Mouse (Mus musculus) gastrocnemius, postnatal 36 days (tissue): Measurements from ENCODE around the gene Hagh. TPM values are rescaled to one million over a fixed set of nuclear protein-coding genes. Genes with fewer than 3 reads are reported as not detected.

Experiments used
- DNase-seq, 2 experiments: peaks; one replicate each; pipeline ENCODE4 v3.0.0; 2022
- intact Hi-C: fragments of 180-260 bp; cut with DNase I; formaldehyde crosslinking; loops from one replicate; pipeline ENCODE4 v1.15.1; 2025
- total RNA-seq, 2 experiments: library from RNA; stranded (reverse); gene quantifications; 2 replicates each; pipeline ENCODE4 v1.2.3; 2021

Hagh gene
- total RNA-seq, 2 experiments from 2014 or later = 66.0 to 77.0 TPM

DNA sequence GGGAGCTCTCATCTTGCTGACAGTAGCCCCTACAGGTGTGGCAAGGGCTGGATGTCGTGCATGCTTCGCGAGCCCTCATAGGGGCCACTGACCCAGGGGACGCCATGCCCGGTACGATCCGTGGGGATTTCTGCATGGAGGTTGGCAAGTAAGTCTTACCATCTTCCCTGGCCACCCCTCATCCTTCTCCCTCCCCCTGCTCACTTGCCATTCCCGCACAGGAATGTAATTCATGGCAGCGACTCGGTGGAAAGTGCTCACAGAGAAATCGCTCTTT lies 57.0 kb downstream of the Hagh start:
- intact Hi-C loops = loop anchor here (10.0 kb wide), 1 partner anchor 928 kb away; the partner anchor contains the start of genes Jmjd8 and Wdr24
- no peak for DNase-seq

DNA sequence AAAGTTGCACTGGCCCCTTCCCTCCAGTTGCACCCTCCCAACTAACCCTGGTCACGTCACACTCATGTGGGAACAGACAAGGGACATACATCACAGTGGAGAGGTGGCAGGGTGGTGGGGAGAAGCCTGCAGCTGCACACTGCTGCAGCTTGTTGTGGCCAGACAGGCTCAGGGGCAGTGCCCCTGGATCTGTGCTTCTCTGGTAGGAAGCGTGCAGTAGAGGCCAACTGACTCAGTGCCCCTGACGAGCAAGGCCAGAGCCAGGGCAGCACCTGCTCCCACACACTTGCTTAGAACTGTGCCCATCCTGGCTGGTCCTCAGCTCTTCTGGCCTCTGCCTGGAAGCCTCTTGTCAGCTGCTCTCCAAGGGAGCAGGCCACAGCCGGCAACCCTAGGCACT lies 57.7 kb downstream of the Hagh start:
- no peak for DNase-seq
- intact Hi-C loops = loop anchor here (10.0 kb wide), 1 partner anchor 927 kb away; the partner anchor contains the start of genes Jmjd8 and Wdr24

DNA sequence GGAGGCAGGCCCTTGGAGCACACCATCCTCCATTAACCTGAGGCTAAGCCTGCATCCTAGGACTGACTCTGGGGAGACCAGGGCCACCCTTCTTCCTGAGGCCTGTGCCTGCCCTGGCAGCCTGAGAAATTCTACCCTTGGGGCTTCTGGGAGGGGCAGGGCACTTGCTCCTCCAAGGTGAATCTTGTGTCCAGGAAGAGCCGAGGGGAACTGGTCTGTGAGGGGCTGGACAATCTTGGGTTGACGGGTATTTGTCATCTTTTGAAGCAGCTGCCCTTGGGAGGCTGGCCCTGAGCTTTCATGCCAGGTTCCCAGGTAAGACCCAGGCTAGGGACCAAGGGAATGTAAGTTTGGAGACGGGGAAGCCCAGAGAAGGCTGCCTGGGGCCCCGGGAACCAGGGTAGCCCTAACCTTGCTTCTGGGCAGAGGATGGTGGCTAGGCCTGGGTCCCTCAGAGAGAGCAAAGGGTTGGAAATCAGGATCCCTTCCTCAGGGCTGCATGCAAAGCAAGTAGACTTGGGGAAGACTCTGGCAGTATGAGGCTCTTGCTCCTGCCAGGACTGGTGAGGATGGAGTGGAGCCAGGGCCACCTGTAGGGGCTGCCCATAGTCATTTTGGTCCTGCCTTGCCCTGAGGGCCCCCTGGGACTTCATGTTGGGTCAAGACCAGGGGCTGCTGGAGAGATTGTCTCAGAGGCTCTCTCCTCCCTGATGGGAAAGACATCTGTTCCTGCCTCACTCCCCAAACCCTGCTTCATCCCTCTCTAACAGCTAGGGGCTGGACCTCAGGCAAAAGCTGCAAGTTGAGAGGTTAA lies 58.3 kb downstream of the Hagh start:
- no peak for DNase-seq
- intact Hi-C loops = loop anchor here (10.0 kb wide), 1 partner anchor 927 kb away; the partner anchor contains the start of genes Jmjd8 and Wdr24

DNA sequence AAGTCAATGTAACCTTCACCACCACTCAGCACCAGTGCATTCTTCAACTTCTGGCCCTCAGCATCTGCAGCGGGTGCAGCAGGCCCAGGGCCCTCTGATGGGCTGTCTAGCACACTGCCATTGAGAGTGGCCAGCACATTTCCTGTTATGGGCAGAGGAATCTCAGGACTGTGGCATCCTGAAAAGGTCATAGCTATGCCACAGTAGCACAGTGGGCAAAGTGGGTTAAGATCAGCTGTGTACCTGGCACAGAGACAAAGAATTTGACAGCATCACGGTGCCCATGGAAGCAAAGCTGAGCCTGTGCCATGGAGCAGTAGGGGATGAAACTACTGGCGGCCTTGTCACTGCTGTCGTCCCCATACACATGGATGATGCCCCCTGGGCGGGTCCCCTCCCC lies 59.2 kb downstream of the Hagh start:
- intact Hi-C loops = loop anchor here (10.0 kb wide), 1 partner anchor 926 kb away; the partner anchor contains the start of genes Jmjd8 and Wdr24
- no peak for DNase-seq

DNA sequence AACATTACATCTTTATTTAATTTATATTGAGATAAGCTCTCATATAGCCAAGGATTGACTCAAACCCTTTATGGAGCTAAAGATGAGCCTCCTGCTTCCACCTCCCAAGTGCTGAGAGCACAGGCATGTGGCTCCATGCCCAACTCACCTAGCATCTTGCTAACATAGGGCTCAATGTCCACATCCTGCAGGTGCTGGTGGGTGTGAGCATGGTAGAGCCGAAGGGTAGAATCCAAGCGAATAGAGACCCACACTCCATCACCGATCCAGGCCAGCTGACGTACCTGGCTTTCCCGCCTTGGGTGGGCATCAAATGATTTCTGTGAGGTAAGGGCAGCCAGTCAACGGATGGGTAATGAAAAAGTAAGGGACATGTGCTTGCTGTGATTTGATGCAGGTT lies 60.1 kb downstream of the Hagh start:
- no peak for DNase-seq

DNA sequence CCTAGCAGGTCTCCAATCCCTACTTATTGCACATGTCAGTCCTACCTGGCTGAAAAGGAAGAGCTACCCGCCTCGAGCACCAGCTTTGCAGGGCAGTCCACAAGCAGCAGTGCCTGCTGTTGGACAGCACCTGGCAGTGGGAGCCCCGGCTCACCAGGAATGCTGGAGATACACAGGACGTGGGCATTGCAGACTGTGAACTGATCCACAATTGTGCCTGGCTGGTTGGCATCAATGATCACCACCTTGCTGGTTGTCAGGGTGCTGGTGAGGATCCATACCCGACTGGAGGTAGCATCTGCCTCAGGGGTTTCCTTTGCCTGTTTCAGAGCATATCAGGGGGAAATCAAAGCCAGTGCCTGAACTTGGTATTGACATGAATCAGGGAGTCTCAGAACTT lies 62.2 kb downstream of the Hagh start:
- intact Hi-C loops = loop anchor here (5.0 kb wide), 1 partner anchor 160 kb away; no protein-coding TSS in a partner anchor
- DNase-seq = no peak

More for the DNA sequence above, 60.1 kb downstream of the Hagh start:
- intact Hi-C loops = loop anchor here (5.0 kb wide), 1 partner anchor 158 kb away; no protein-coding TSS in a partner anchor

DNA sequence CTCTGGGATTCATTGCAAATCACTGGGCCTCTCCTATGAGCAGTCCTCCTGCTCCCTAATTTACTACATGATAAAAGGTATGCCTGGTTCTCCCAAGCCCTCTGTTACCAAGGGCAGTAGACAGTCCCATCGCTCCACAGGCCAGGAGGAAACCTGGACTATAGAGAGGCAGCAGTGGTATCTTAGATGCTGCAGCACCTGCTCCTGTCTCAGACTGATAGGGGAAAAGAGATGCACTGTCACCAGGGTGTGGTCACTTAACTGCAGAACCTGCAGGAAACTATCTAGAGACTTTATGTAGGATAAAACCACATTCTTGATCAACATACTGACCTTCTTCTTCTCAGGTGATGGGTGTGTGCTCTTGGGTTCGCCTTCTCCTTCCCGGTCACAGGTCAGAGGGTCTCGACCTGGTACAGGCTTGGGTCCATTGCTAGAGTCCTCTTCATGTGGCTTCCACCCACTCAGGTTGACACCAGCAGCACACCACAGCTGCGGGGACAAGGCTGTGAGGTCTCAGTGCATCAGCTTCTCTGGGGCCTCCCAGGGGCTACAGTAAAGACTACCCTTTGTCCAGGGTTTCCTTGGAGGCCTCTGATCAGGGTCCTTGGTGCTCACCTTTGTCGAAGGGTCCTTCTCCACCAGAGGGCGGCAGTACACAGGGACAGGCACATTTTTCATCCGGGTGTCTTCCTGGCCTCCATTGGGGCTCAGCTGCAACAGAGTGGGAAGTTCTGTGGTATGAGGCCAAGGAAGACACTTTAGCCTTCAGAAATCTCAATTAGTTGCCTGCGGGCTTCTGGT lies 62.9 kb downstream of the Hagh start:
- DNase-seq = no peak
- intact Hi-C loops = loop anchor here (5.0 kb wide), 1 partner anchor 161 kb away; no protein-coding TSS in a partner anchor

DNA sequence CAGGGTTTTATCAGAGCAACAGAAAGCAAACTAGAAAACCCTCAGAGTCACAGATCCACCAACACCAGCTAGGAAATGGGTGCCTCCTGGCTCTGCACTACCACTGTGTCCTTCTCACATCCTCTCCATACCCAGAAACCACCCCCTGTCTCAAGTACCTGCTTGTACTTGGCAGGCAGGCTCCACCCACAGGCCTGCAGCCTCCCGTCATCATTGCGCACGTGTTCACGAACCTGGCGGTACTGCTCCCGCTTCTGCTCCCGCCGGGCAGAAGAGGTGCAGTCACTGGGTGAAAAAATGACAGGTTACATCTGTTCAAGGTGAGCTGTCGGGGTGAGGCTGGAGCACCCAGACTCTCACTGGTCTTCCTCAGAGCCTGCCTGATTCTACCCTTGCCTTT lies 63.8 kb downstream of the Hagh start:
- no peak for DNase-seq
- intact Hi-C loops = loop anchor here (5.0 kb wide), 1 partner anchor 161 kb away; no protein-coding TSS in a partner anchor

DNA sequence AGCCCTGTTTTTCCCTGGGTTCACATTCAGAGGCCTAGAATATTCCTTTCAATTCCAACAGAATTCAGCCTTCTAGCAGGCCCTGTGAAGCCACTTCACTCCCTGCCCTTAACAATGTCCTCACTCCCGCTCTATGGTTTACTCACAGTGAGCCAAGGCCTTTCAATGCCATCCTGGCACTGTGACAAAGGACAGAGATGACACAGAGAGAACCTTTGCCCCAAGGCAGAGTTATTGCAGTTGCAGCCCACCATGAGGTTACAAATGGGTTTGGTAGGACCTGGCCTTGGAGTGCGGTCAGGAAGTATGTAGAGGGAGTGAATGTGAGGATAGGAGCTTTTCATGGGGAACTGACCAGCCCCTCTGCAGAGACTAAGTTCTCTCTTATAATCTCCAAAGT lies 67.6 kb downstream of the Hagh start:
- intact Hi-C loops = no loop called here
- DNase-seq = no peak

DNA sequence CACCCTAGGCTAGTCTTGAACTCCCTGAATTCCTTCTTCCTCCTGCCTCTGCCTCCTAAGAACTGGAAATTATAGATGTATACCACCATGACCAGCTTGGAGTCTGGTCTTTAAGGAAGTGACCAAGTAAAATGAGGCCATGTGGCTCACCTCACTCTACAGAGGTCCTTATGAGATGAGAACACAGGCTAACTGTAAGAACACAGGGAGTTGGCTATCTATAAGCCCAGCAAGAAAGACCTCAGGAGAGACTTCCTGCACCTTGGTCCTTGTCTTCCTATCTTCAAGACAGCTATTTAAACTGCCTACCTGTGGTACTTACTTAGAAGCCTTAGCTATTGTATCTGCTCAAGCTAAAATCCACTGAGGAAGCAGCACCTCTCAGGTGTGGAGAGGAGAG lies 74.0 kb downstream of the Hagh start:
- no peak for DNase-seq

More for the DNA sequence above, 74.0 kb downstream of the Hagh start:
- intact Hi-C loops = no loop called here

Other genes starting within 250 kb of the Hagh start
- 10 to 100 TPM; 74.9 to 76.8 TPM for gene Tsc2, start 207.5 kb upstream of the Hagh start, total RNA-seq
- gene Nthl1, start 207.5 kb upstream of the Hagh start, total RNA-seq = 1 to 10 TPM; 2.3 TPM
- gene Slc9a3r2, start 189.8 kb upstream of the Hagh start, total RNA-seq = 10 to 100 TPM; 27.1 to 36.9 TPM
- not detected for gene Npw, start 181.7 kb upstream of the Hagh start, total RNA-seq
- 10 to 100 TPM; 18.0 to 18.5 TPM for gene Zfp598, start 170.5 kb upstream of the Hagh start, total RNA-seq
- not detected for gene Syngr3, start 150.2 kb upstream of the Hagh start, total RNA-seq
- gene Gfer, start 144.0 kb upstream of the Hagh start, total RNA-seq = 10 to 100 TPM; 30.3 to 33.3 TPM
- gene Noxo1, start 143.9 kb upstream of the Hagh start, total RNA-seq = 1 to 10 TPM in 1 of 2 experiments, under 1 TPM in 1; 0.47 to 1.4 TPM
- 10 to 100 TPM; 15.1 to 16.1 TPM for gene Tbl3, start 132.5 kb upstream of the Hagh start, total RNA-seq
- not detected for gene Rnf151, start 122.1 kb upstream of the Hagh start, total RNA-seq
- gene Rps2, start 122.0 kb upstream of the Hagh start, total RNA-seq = 100 to 1,000 TPM; 500 to 582 TPM
- 100 to 1,000 TPM; 420 to 464 TPM for gene Ndufb10, start 115.7 kb upstream of the Hagh start, total RNA-seq
- gene Rpl3l, start 112.3 kb upstream of the Hagh start, total RNA-seq = 100 to 1,000 TPM; 743 to 791 TPM
- 100 to 1,000 TPM; 192 to 205 TPM for gene Msrb1, start 103.5 kb upstream of the Hagh start, total RNA-seq
- not detected for gene Hs3st6, start 87.2 kb upstream of the Hagh start, total RNA-seq
- gene Meiob, start 35.9 kb upstream of the Hagh start, total RNA-seq = not detected
- 10 to 100 TPM; 40.3 to 42.1 TPM for gene Fahd1, start 10.2 kb downstream of the Hagh start, total RNA-seq
- gene Igfals, start 25.9 kb downstream of the Hagh start, total RNA-seq = 1 to 10 TPM; 3.3 to 3.8 TPM
- gene Nubp2, start 46.2 kb downstream of the Hagh start, total RNA-seq = 10 to 100 TPM; 10.0 TPM
- 10 to 100 TPM; 25.4 to 31.0 TPM for gene Spsb3, start 46.5 kb downstream of the Hagh start, total RNA-seq
- gene Eme2, start 54.9 kb downstream of the Hagh start, total RNA-seq = 10 to 100 TPM in 1 of 2 experiments, 1 to 10 TPM in 1; 9.3 to 10.2 TPM
- 10 to 100 TPM; 84.6 to 90.2 TPM for gene Mrps34, start 55.0 kb downstream of the Hagh start, total RNA-seq
- gene Nme3, start 56.4 kb downstream of the Hagh start, total RNA-seq = 10 to 100 TPM; 10.3 to 11.7 TPM
- gene Mapk8ip3, start 96.8 kb downstream of the Hagh start, total RNA-seq = 10 to 100 TPM; 16.2 to 24.4 TPM
- gene Jpt2, start 120.5 kb downstream of the Hagh start, total RNA-seq = 1 to 10 TPM; 6.2 to 6.8 TPM
- gene Cramp1l, start 175.6 kb downstream of the Hagh start, total RNA-seq = 1 to 10 TPM; 5.9 to 7.1 TPM
- gene Ift140, start 175.9 kb downstream of the Hagh start, total RNA-seq = 1 to 10 TPM; 1.7 to 2.0 TPM
- gene Tmem204, start 243.4 kb downstream of the Hagh start, total RNA-seq = 10 to 100 TPM; 10.3 to 10.7 TPM